Mouse (Mus musculus): ENCODE data around the gene Slc44a4. TPM values are rescaled to one million over a fixed set of nuclear protein-coding genes. Genes with fewer than 3 reads are reported as not detected.
"Not testable (repeated sequence)": the region's sequence is repeated elsewhere in the genome, so short reads cannot be mapped to it uniquely, and the experiment has no call there.

Slc44a4 gene
- polyA plus RNA-seq, 1 experiment: not detected

DNA sequence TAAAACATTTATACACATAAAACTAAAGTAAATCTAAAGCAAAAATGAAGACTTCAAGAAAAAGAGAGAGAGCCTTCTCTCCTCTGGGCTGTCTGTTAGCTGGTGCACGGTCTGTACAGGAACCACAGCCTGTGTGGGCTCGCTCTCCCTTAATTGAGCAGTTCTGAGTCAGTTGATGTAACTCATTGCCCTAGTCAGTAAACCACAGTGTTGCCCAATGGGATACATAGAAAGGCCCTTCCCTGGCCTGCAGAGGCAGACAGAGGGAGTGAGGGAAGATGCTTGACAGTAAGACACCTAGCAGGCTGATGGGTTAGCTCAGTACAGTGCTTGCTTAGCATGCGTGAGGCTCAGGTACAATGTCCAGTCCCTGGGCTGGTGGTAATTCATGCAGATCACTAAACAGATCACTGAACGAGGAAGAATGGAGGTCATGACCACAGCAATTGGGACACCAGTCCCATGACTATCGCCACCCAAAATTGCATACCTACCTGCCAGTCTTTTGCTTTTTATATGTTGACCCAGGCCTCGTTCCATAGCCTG, 23.8 kb downstream of the Slc44a4 start:
- H3K4me1 ChIP-seq (ENCODE audit: control insufficient read depth, insufficient read depth, low read length): peaks cover 38% of the 10 kb centered on the region
- no peak for TF ChIP-seq CTCF (IDR thresholded peaks at IDR 0.05; ENCODE audit: low read depth, low read length)
- no peak for TF ChIP-seq POLR2A (IDR thresholded peaks at IDR 0.05; ENCODE audit: borderline replicate concordance, low read depth, low read length)
- no peak overlapping the region for H3K27ac ChIP-seq (ENCODE audit: insufficient read depth, low read depth, low read length)
- no peak overlapping the region for H3K4me3 ChIP-seq (ENCODE audit: insufficient read depth, low read length)

DNA sequence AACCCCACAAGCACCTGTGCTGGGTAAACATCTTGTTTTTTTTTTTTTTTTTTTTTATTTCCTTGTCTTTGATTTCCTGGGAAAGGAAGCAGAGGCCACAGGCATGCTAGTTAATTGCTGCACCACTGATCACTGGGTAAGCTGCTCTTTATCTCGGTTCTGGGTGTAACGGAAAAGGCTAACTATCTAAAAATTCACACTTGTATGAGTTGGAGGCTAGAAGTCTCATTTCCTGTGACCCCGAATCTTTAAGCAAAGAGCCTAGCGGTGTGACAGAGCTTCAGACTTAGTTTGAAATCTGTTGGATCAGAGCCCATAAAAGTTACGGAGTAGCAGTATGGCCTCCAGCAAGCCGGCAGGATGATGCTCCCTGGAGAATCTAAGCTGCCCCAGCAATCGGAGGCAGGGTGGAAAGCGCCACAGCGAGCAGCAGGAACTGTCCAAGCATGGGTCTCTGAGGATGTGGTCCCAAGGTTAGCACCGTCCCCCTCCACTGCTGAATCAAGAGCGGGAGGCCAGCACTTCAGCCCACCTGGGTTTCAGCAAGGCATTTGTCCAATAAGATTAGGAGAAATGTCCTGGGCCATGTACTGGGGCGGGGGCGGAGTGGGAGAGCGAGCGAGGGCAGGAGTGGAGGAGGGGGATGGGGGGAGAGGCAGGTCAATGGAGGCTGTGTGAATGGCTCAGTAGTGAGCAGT, 27.2 kb downstream of the Slc44a4 start:
- TF ChIP-seq CTCF (IDR thresholded peaks at IDR 0.05; ENCODE audit: low read depth, low read length) (no peak), POLR2A (IDR thresholded peaks at IDR 0.05; ENCODE audit: borderline replicate concordance, low read depth, low read length) (no peak)
- H3K4me3 ChIP-seq (ENCODE audit: insufficient read depth, low read length): no peak overlapping the region
- no peak overlapping the region for H3K27ac ChIP-seq (ENCODE audit: insufficient read depth, low read depth, low read length)
- H3K4me1 ChIP-seq (ENCODE audit: control insufficient read depth, insufficient read depth, low read length): peaks cover 16% of the 10 kb centered on the region

DNA sequence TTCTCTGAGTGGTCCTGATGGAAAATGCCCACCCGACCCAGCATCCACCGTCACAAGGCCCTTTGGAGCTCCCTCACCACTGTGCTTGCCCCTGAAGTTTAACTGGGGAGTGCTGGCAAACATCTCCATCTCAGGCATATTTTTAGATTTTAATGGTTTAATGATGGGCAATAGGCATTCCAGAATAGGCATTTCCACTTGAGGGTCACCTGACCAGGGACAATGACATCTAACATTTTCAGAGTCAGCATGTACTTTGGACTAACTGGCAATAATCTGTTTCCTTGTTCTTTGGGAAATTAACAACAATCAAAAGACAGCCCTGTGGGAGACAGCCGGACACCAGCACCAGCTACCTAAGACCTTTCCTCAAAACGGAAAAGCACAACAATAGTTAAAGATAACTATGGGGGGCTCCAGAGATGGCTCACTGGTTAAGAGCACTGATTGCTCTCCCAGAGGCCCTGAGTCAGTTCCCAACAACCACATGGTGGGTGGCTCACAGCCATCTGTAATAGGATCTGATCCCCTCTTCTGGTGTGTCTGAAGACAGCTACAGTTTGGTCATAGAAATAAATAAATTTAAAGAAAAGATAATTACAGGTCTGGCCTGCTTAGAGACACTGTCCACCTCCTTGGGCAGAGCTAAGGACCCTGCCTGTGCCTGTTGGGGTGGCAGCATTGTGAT, 29.0 kb downstream of the Slc44a4 start:
- TF ChIP-seq CTCF (IDR thresholded peaks at IDR 0.05; ENCODE audit: low read depth, low read length) (no peak), POLR2A (IDR thresholded peaks at IDR 0.05; ENCODE audit: borderline replicate concordance, low read depth, low read length) (no peak)
- H3K27ac ChIP-seq (ENCODE audit: insufficient read depth, low read depth, low read length): no peak overlapping the region
- peaks cover 9% of the 10 kb centered on the region for H3K4me1 ChIP-seq (ENCODE audit: control insufficient read depth, insufficient read depth, low read length)
- H3K4me3 ChIP-seq (ENCODE audit: insufficient read depth, low read length): no peak overlapping the region

DNA sequence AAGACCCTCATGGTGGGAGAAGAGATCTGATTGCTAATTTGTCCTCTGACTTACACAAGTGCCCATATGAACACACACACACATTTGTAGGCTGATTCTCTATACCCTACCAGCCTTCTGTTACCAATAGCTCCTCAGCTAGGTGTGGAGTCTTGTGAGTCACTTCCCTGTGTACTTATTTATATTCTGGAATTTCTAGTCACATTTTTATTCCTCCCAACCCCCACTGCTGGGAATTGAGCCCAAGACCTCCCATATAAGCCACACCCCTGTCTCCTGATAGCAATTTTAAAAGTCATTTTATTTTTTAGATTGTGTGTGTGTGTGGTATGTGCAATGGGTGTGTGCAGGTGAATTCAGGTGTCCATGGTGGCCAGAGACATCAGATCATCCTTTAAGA, 30.1 kb downstream of the Slc44a4 start:
- Histone ChIP-seq H3K4me1 (ENCODE audit: control insufficient read depth, insufficient read depth, low read length) (peaks cover 5% of the 10 kb centered on the region), H3K27ac (ENCODE audit: insufficient read depth, low read depth, low read length) (no peak overlapping the region), H3K4me3 (ENCODE audit: insufficient read depth, low read length) (no peak overlapping the region)
- TF ChIP-seq CTCF (IDR thresholded peaks at IDR 0.05; ENCODE audit: low read depth, low read length) (no peak), POLR2A (IDR thresholded peaks at IDR 0.05; ENCODE audit: borderline replicate concordance, low read depth, low read length) (no peak)

DNA sequence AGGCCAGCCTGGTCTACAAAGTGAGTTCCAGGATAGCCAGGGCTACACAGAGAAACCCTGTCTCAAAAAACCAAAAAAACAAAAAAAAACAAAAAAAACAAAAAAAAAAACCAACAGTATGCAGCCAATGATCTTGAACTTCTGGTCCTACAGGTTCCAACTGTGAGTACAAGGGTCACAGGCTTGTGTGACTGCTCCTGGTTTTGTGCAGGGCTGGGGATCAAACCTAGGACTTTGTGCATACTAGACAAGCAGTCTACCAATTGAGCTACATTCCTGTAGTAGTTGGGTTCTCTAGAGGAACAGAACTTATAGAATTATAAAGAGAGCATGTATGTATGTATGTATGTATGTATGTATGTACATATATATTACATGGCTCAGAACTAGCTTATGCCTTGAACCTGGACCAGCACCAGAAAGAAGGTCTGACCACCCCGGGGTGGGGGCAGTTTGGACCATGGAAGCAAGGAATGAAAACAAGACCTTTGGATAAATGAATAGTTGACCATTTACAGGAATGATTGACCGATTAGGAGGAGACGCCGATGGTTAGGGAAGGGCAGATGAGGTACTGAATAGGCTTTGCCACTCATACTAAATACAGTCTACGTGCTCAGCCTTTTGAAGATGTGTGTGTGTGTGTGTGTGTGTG, 32.3 kb downstream of the Slc44a4 start:
- Histone ChIP-seq H3K4me1 (ENCODE audit: control insufficient read depth, insufficient read depth, low read length) (peaks cover 2% of the 10 kb centered on the region; the same call in 1 of the 2 replicates), H3K27ac (ENCODE audit: insufficient read depth, low read depth, low read length) (no peak overlapping the region), H3K4me3 (ENCODE audit: insufficient read depth, low read length) (no peak overlapping the region)
- TF ChIP-seq CTCF (IDR thresholded peaks at IDR 0.05; ENCODE audit: low read depth, low read length) (no peak), POLR2A (IDR thresholded peaks at IDR 0.05; ENCODE audit: borderline replicate concordance, low read depth, low read length) (no peak)

DNA sequence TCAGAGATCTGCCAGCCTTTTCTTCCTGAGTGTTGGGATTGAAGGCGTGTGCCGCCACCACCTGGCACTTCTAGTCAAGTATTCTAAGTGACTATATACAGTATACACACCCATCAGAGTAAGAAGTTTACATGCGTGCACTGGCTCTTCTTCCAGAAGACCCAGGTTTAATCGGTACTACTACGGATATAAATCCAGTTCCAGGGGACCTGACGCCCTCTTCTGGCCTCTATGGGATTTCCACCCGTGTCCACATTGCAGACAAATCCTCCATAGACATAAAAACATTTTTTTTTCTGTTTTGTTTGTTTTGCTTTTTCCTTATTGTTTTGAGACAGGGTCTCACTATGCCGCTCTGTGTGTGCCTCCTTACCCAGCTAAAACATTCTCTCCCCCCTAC, 33.3 kb downstream of the Slc44a4 start:
- Histone ChIP-seq H3K4me1 (ENCODE audit: control insufficient read depth, insufficient read depth, low read length) (peaks cover 2% of the 10 kb centered on the region; the same call in 1 of the 2 replicates), H3K27ac (ENCODE audit: insufficient read depth, low read depth, low read length) (no peak overlapping the region), H3K4me3 (ENCODE audit: insufficient read depth, low read length) (no peak overlapping the region)
- TF ChIP-seq CTCF (IDR thresholded peaks at IDR 0.05; ENCODE audit: low read depth, low read length) (peak; percentile 22), POLR2A (IDR thresholded peaks at IDR 0.05; ENCODE audit: borderline replicate concordance, low read depth, low read length) (no peak)

DNA sequence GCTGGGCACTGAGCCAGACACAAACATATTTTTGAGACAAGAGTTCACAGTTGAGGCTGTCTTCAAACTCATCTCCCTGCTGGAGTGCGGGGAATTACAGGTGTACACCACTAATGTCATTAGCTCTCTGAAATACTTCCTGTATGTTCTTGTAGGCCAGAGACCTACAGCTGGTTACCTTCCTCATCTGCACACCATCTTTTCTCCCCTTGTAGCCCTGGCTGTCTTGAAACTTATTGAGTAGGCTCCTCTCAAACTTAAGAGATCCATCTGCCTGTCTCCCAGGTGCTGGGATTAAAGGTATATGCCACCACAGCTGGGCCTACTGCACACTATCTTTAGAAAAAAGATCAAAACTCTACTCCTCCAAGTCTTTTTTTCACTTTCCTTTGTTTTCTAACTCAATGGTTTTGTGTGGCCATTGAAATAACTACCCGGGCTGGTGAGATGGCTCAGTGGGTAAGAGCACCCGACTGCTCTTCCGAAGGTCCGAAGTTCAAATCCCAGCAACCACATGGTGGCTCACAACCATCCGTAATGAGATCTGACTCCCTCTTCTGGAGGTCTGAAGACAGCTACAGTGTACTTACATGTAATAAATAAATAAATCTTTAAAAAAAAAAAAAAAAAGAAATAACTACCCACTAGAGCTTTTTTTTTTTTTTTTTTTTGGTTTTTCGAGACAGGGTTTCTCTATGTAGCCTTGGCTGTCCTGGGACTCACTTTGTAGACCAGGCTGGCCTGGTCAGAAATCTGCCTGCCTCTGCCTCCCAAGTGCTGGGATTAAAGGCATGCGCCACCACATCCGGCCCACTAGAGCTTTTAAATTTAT, 34.7 kb downstream of the Slc44a4 start:
- H3K27ac ChIP-seq (ENCODE audit: insufficient read depth, low read depth, low read length); H3K4me3 ChIP-seq (ENCODE audit: insufficient read depth, low read length); H3K4me1 ChIP-seq (ENCODE audit: control insufficient read depth, insufficient read depth, low read length): not testable (repeated sequence)

DNA sequence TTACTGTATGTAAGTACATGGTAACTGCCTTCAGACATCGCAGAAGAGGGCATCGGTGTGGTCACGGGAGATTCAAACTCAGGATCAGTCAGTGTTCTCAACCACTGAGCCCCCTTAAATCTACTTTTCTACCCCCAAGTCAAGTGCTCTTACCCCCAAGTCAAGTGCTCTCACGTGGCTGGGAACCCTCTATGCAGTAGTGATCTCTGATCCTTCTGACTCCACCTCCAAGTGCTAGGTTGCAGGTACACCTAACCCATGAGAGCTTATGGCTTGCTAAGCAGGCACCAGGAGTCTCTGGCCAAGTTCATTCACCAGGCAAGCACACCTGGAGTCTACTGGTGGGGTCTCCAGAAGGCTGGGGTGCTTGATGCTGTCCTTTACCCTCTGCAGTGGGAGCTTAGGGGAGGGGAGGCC, 35.3 kb downstream of the Slc44a4 start:
- Histone ChIP-seq H3K27ac (ENCODE audit: insufficient read depth, low read depth, low read length) (no peak overlapping the region), H3K4me1 (ENCODE audit: control insufficient read depth, insufficient read depth, low read length) (no peaks in the 10 kb centered on the region), H3K4me3 (ENCODE audit: insufficient read depth, low read length) (no peak overlapping the region)
- no peak for TF ChIP-seq CTCF (IDR thresholded peaks at IDR 0.05; ENCODE audit: low read depth, low read length)
- TF ChIP-seq POLR2A (IDR thresholded peaks at IDR 0.05; ENCODE audit: borderline replicate concordance, low read depth, low read length): no peak
